ENCODE assay signal across 9 mouse cellular contexts in the genomic region with DNA sequence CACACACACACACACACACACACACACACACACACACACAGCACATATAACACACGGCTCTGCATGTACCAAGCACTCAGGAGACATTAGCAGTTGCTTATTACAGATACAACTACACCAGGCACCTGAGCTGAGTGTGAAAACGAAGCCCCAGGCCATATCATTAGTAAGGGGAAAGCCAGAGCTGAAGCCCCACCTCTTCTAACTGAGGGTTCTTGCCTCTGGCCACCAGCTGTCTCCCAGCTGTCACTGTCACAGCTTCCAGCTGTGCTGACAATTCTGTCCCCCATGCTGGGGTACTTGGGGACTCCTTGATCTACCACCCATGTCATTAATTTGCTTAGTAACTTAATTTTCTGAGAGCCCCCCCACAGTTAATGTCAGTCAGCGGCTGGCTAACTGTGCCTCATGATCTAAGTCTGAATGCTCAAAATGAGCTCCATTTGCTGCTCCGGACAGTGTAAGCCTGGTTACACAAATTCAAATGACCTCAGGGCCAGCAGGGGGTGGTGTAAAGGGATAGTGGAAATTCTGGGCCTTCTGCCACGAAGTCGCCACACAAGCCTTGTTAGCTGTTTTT. TPM values are rescaled to one million over a fixed set of nuclear protein-coding genes. Genes with fewer than 3 reads are reported as not detected.
DNase-seq lines count a peak whose midpoint lies in the region; ATAC-seq and TF ChIP-seq lines count a peak whose summit lies in the region.
"Had no signal": no experiment of that assay in that cellular context is flagged by ENCODE, and none has a peak within 500 bp of the region (broad histone marks: within the 10 kb centered on the region; RNA-seq: fewer than 3 reads in every experiment).

No protein-coding gene starts in this region.

- H3K4me3 ChIP-seq in embryonic facial prominence, embryonic 14.5 days (ENCODE audit: low read depth, low read length): no peak overlapping the region
- no peak overlapping the region for H3K4me3 ChIP-seq in hindbrain, embryonic 15.5 days
- H3K4me3 ChIP-seq in liver, embryonic 14.5 days (ENCODE audit: insufficient read depth in 1 of 2, low read depth in 2 of 2, low read length in 2 of 2): no peak overlapping the region
- no peak overlapping the region for H3K4me3 ChIP-seq in neural tube, embryonic 13.5 days
- no peak overlapping the region for H3K4me3 ChIP-seq in thymus, adult 2 months (ENCODE audit: control insufficient read depth, insufficient read depth, low read length)
- H3K4me3 ChIP-seq: heart, embryonic 15.5 days had no signal

- TF ChIP-seq POLR2A in thymus, adult 2 months (IDR thresholded peaks at IDR 0.05; ENCODE audit: control insufficient read depth, extremely low read depth, insufficient read depth, low read length, poor library complexity): no peak

- H3K9ac ChIP-seq in embryonic facial prominence, embryonic 14.5 days (ENCODE audit: low read depth, low read length): no peak overlapping the region
- no peak overlapping the region for H3K9ac ChIP-seq in hindbrain, embryonic 15.5 days
- H3K9ac ChIP-seq in liver, embryonic 14.5 days (replicated peaks): no peak overlapping the region
- no peak overlapping the region for H3K9ac ChIP-seq in neural tube, embryonic 13.5 days
- H3K9ac ChIP-seq: heart, embryonic 15.5 days had no signal

- ATAC-seq in embryonic facial prominence, embryonic 14.5 days (ENCODE audit: low read depth): peak; percentile 60
- peak; percentile 63; the same call in 1 of the 2 replicates for ATAC-seq in hindbrain, embryonic 15.5 days (ENCODE audit: low FRiP score, low read depth)
- ATAC-seq in liver, embryonic 14.5 days (ENCODE audit: insufficient read depth): no peak
- ATAC-seq in neural tube, embryonic 13.5 days (ENCODE audit: low read depth): peak; percentile 86

- WGBS in embryonic facial prominence, embryonic 14.5 days: 3% methylated on average over 6 of the region's 6 CpGs
- WGBS in hindbrain, embryonic 15.5 days: 4% methylated on average over 6 of the region's 6 CpGs
- 27% methylated on average over 6 of the region's 6 CpGs for WGBS in liver, embryonic 14.5 days (ENCODE audit: insufficient replicate concordance)
- 8% methylated on average over 6 of the region's 6 CpGs for WGBS in neural tube, embryonic 13.5 days
- WGBS in thymus, adult 2 months: 74% methylated on average over 6 of the region's 6 CpGs

- peak; percentile 34; the same call in 1 of the 2 replicates for TF ChIP-seq CTCF in liver, embryonic 14.5 days (IDR thresholded peaks at IDR 0.05; ENCODE audit: low read depth)
- no peak for TF ChIP-seq CTCF in thymus, adult 2 months (IDR thresholded peaks at IDR 0.05; ENCODE audit: borderline replicate concordance, control insufficient read depth, extremely low read depth, insufficient read depth, low read length, poor library complexity)

- H3K27ac ChIP-seq in embryonic facial prominence, embryonic 14.5 days (replicated peaks; ENCODE audit: low read depth, low read length): no peak overlapping the region
- 0 out of 2 replicates have a peak overlapping the region, but pooled peaks have one; percentile 31 for H3K27ac ChIP-seq in hindbrain, embryonic 15.5 days (replicated peaks)
- no peak overlapping the region for H3K27ac ChIP-seq in liver, embryonic 14.5 days
- H3K27ac ChIP-seq in neural tube, embryonic 13.5 days (replicated peaks): no peak overlapping the region; the same call in 1 of the 2 replicates
- no peak overlapping the region for H3K27ac ChIP-seq in thymus, adult 2 months (ENCODE audit: control insufficient read depth, insufficient read depth, low read length)
- H3K27ac ChIP-seq: heart, embryonic 15.5 days had no signal

- peak; percentile 72 for DNase-seq in testis, postnatal 10 days (ENCODE audit: low spot score)
- DNase-seq in testis, postnatal 14 days (ENCODE audit: low spot score): no peak
- DNase-seq in embryonic facial prominence, embryonic 14.5 days (ENCODE audit: low spot score): peak; percentile 79
- no peak for DNase-seq in liver, embryonic 14.5 days (ENCODE audit: low read depth in 3 of 3, low spot score in 3 of 3)
- no peak for DNase-seq in thymus, adult 2 months
- DNase-seq in frontal cortex, adult 2 months (ENCODE audit: extremely low spot score in 1 of 2, low spot score in 1 of 2): no peak

- no peaks in the 10 kb centered on the region for H3K27me3 ChIP-seq in embryonic facial prominence, embryonic 14.5 days (replicated peaks; ENCODE audit: control insufficient read depth, insufficient read depth, low read length)
- no peaks in the 10 kb centered on the region for H3K27me3 ChIP-seq in hindbrain, embryonic 15.5 days
- no peaks in the 10 kb centered on the region for H3K27me3 ChIP-seq in liver, embryonic 14.5 days (ENCODE audit: control insufficient read depth, insufficient read depth, low read length)
- H3K27me3 ChIP-seq in neural tube, embryonic 13.5 days: peaks cover 5% of the 10 kb centered on the region; the same call in 1 of the 2 replicates
- no peaks in the 10 kb centered on the region for H3K27me3 ChIP-seq in thymus, adult 2 months (ENCODE audit: control insufficient read depth, insufficient read depth, low read length)
- H3K27me3 ChIP-seq: heart, embryonic 15.5 days had no signal

- no peaks in the 10 kb centered on the region for H3K36me3 ChIP-seq in embryonic facial prominence, embryonic 14.5 days (ENCODE audit: control insufficient read depth, insufficient read depth, low read length)
- H3K36me3 ChIP-seq in hindbrain, embryonic 15.5 days: no peaks in the 10 kb centered on the region
- H3K36me3 ChIP-seq in liver, embryonic 14.5 days (replicated peaks; ENCODE audit: control insufficient read depth, insufficient read depth, low read depth): no peaks in the 10 kb centered on the region
- no peaks in the 10 kb centered on the region for H3K36me3 ChIP-seq in neural tube, embryonic 13.5 days
- H3K36me3 ChIP-seq in thymus, adult 2 months (ENCODE audit: control insufficient read depth, insufficient read depth, low read length): no peaks in the 10 kb centered on the region
- H3K36me3 ChIP-seq: heart, embryonic 15.5 days had no signal

- H3K4me1 ChIP-seq in embryonic facial prominence, embryonic 14.5 days (ENCODE audit: control insufficient read depth, insufficient read depth, low read length): peaks cover 3% of the 10 kb centered on the region; the same call in 1 of the 2 replicates
- peaks cover 19% of the 10 kb centered on the region for H3K4me1 ChIP-seq in hindbrain, embryonic 15.5 days (replicated peaks)
- H3K4me1 ChIP-seq in liver, embryonic 14.5 days (replicated peaks; ENCODE audit: control insufficient read depth in 2 of 2, insufficient read depth in 2 of 2, low read length in 1 of 2): peaks cover 12 to 23% of the 10 kb centered on the region in 2 experiments; a peak in 3 of 4 replicates
- H3K4me1 ChIP-seq in neural tube, embryonic 13.5 days (replicated peaks): peaks cover 23% of the 10 kb centered on the region
- no peaks in the 10 kb centered on the region for H3K4me1 ChIP-seq in thymus, adult 2 months (replicated peaks; ENCODE audit: control insufficient read depth, insufficient read depth, low read length)

- no peak overlapping the region; the same call in 1 of the 2 replicates for H3K4me2 ChIP-seq in embryonic facial prominence, embryonic 14.5 days (ENCODE audit: low read depth, low read length)
- H3K4me2 ChIP-seq in hindbrain, embryonic 15.5 days: no peak overlapping the region
- H3K4me2 ChIP-seq in liver, embryonic 14.5 days (ENCODE audit: low read depth): no peak overlapping the region
- H3K4me2 ChIP-seq in neural tube, embryonic 13.5 days: no peak overlapping the region
- H3K4me2 ChIP-seq: heart, embryonic 15.5 days had no signal

- no peaks in the 10 kb centered on the region for H3K9me3 ChIP-seq in embryonic facial prominence, embryonic 14.5 days (ENCODE audit: control insufficient read depth, low read length)
- H3K9me3 ChIP-seq in hindbrain, embryonic 15.5 days: no peaks in the 10 kb centered on the region
- H3K9me3 ChIP-seq in liver, embryonic 14.5 days (ENCODE audit: control insufficient read depth, low read length): no peaks in the 10 kb centered on the region
- H3K9me3 ChIP-seq in neural tube, embryonic 13.5 days: no peaks in the 10 kb centered on the region
- H3K9me3 ChIP-seq: heart, embryonic 15.5 days had no signal

- TF ChIP-seq EP300 in liver, embryonic 14.5 days (IDR thresholded peaks at IDR 0.05; ENCODE audit: low read depth): no peak

RNA-seq across cellular contexts. Expression of gene Max, which starts 38.8 kb away (rescaled TPM):
- 37.1 and 39.3 TPM in 2 replicates for polyA plus RNA-seq in embryonic facial prominence, embryonic 14.5 days (2014; fragmentation: Nextera tagmentation; extraction: Ambion mirVana)
- polyA plus RNA-seq in hindbrain, embryonic 15.5 days (2015; fragmentation: Nextera tagmentation; extraction: Ambion mirVana): 21.4 and 22.5 TPM in 2 replicates
- polyA plus RNA-seq in liver, embryonic 14.5 days (2012; rRNA removed): 20.5 and 27.5 TPM in 2 replicates
- polyA plus RNA-seq in liver, embryonic 14.5 days (2014; fragmentation: Nextera tagmentation; extraction: Ambion mirVana): 26.2 and 26.8 TPM in 2 replicates
- polyA plus RNA-seq in neural tube, embryonic 13.5 days (2015; fragmentation: Nextera tagmentation; extraction: Ambion mirVana): 14.5 and 17.8 TPM in 2 replicates
- 54.9 and 56.1 TPM in 2 replicates for polyA plus RNA-seq in thymus, adult 2 months (2012; rRNA removed)
- polyA plus RNA-seq in frontal cortex, adult 2 months (2012; rRNA removed): 51.5 and 66.9 TPM in 2 replicates

Comparison
In these comparisons a context has a peak if more than half of its experiments do, and no peak if none do; other contexts are left out.
1. DNase-seq: peak in testis, postnatal 10 days (single experiment) and embryonic facial prominence, embryonic 14.5 days (single experiment); none in testis, postnatal 14 days (single experiment), liver, embryonic 14.5 days (0 of 3), thymus, adult 2 months (single experiment) and frontal cortex, adult 2 months (0 of 2).